Mouse (Mus musculus) forebrain, embryonic 13.5 days (tissue): ENCODE measurements around the gene Zbtb38. TPM values are rescaled to one million over a fixed set of nuclear protein-coding genes. Genes with fewer than 3 reads are reported as not detected.

Experiments used
- ATAC-seq: fragments of 200-750 bp; cut with Nextera tagmentation; 2 replicates; pipeline ENCODE4 v1.8.0; 2017
- H3K27ac ChIP-seq: fragments of 300-500 bp; sonication (generic); 2 replicates; pipeline ENCODE4 v1.5.1; 2015; ENCODE audit warnings: inconsistent platforms, mild to moderate bottlenecking, moderate library complexity
- H3K27me3 ChIP-seq: fragments of 300-500 bp; sonication (generic); 2 replicates; pipeline ENCODE4 v1.6.1; 2015; ENCODE audit warnings: mild to moderate bottlenecking, inconsistent platforms
- H3K36me3 ChIP-seq: fragments of 300-500 bp; sonication (generic); 2 replicates; pipeline ENCODE4 v1.6.1; 2015; ENCODE audit warnings: mild to moderate bottlenecking, inconsistent platforms; ENCODE audit not compliant: poor library complexity, severe bottlenecking
- H3K4me1 ChIP-seq: fragments of 300-500 bp; sonication (generic); 2 replicates; pipeline ENCODE4 v1.6.1; 2015; ENCODE audit warnings: inconsistent platforms
- H3K4me2 ChIP-seq: fragments of 300-500 bp; sonication (generic); 2 replicates; pipeline ENCODE4 v1.6.1; 2015; ENCODE audit warnings: inconsistent platforms, mild to moderate bottlenecking, moderate library complexity
- H3K4me3 ChIP-seq: fragments of 300-500 bp; sonication (generic); 2 replicates; pipeline ENCODE4 v1.5.1; 2015; ENCODE audit warnings: mild to moderate bottlenecking, inconsistent platforms
- H3K9ac ChIP-seq: fragments of 300-500 bp; sonication (generic); 2 replicates; pipeline ENCODE4 v1.6.1; 2015; ENCODE audit warnings: mild to moderate bottlenecking, inconsistent platforms
- H3K9me3 ChIP-seq: fragments of 300-500 bp; sonication (generic); replicated peaks from 2 replicates; pipeline ENCODE4 v1.6.1; 2016; ENCODE audit warnings: inconsistent platforms
- WGBS: fragments of 180-500 bp; shearing (Covaris S2); methylation state at CpG from one replicate; pipeline ENCODE4 v1.1.7; 2015; 5-methylcytosine and 5-hydroxymethylcytosine counted together
- polyA plus RNA-seq: library from polyadenylated mRNA; unstranded; fragments of >200 nt; fragmentation: Nextera tagmentation; extraction: Ambion mirVana; gene quantifications from 2 replicates; pipeline ENCODE4 v1.2.1, GENCODE M21; 2015

Zbtb38 gene
- polyA plus RNA-seq, 1 experiment from 2014 or later, result 30.5 TPM

DNA sequence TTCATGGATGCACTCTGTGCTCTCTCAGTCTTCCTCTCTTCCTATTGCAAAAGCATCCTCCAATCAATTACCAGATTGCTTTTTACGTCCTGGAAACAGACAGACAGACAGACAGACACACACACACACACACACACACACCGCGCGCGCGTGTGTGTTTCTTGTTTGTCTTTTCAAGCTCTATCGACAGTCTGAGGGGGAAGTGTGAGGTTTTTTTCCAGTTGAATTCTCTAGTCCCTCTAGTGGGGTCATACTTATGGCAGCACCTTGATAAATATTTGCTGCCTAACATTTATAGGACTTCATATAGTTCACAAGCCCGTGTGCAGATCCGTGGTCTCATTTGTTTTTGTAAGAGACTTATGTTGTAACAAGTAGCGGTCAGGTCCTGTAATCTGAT is 36.5 kb downstream of the Zbtb38 start:
- Histone ChIP-seq H3K9ac (no peak overlapping the region), H3K27me3 (no peaks in the 10 kb centered on the region), H3K27ac (no peak overlapping the region), H3K36me3 (no peaks in the 10 kb centered on the region), H3K4me1 (peaks cover 44% of the 10 kb centered on the region), H3K4me3 (no peak overlapping the region), H3K9me3 (no peaks in the 10 kb centered on the region), H3K4me2 (no peak overlapping the region)
- WGBS, result 94% methylated on average over 10 of the region's 10 CpGs
- ATAC-seq, result no peak

DNA sequence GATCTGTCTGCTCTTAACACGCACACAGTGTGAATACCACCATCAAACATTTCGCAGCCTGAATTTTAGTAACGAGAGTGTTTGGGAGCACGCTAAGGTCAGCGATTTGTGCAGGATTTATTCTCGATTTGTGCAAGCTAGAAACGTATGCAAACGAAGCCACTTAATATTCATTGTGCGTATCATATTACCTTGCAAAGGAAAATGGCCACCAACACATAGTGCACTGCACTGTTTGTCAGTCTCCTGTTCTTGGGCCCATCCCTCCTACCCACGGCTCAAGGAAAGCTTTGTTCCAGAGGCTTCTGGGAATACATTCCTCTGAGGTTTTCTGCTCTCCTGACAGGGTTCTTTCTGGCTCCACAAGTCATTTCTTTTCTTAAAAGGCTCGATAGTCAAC is 37.5 kb downstream of the Zbtb38 start:
- no peak overlapping the region for H3K4me3 ChIP-seq
- no peaks in the 10 kb centered on the region for H3K9me3 ChIP-seq
- H3K4me1 ChIP-seq, result peaks cover 38% of the 10 kb centered on the region
- no peak for ATAC-seq
- WGBS, result 54% methylated on average over 11 of the region's 11 CpGs
- no peak overlapping the region for H3K9ac ChIP-seq
- H3K4me2 ChIP-seq, result no peak overlapping the region
- peak overlapping the region; percentile 31; the same call in 1 of the 2 replicates for H3K27ac ChIP-seq
- H3K27me3 ChIP-seq, result no peaks in the 10 kb centered on the region
- H3K36me3 ChIP-seq, result no peaks in the 10 kb centered on the region; the same call in 1 of the 2 replicates

DNA sequence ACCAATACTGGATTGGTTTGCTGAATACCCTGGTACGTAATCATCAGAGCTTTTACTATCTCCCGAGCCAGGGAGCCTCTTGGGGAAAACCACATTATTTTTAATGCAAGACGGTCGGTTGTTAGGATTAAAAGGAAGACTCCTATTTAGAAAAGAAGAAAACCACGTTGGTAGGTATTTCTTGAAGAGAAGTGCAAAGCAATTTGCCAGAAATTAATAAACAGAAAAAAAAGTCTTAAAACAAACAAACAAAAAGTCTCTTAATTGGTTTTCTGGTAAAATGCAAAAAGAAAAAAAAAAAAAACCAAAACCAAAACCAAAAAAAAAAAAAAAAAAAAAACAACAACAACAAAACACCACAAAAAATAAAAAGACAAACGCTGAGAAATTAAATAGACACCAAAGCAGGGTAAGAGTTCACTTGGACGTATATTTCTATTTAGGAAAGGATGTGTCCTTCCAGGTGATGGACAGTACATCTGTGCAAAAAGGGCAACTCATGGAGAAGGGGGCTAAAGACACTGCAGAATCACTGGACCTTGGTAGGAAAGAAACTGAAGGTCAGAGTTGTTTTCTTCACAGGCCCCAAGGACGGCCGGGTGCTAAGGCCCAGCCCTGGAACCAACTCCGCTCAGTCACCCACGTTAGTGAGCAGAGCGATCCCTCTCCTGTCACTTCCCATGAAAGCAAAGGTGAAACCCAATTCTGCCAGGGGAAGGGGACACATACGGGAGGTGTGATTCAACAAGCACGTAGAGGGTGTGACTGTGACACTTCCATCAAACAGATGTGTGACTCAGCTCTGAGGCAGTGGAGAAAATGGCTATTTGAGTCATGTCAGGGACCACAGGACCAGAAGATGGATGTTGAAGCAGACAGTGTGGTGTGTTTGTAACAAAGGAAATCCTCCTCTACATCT is 38.9 kb downstream of the Zbtb38 start:
- ATAC-seq, result no peak
- Histone ChIP-seq H3K36me3 (no peaks in the 10 kb centered on the region; the same call in 1 of the 2 replicates), H3K27me3 (no peaks in the 10 kb centered on the region), H3K9me3 (no peaks in the 10 kb centered on the region), H3K9ac (no peak overlapping the region), H3K27ac (peak overlapping the region; percentile 48), H3K4me1 (peaks cover 32% of the 10 kb centered on the region), H3K4me3 (no peak overlapping the region), H3K4me2 (no peak overlapping the region)
- WGBS, result 78% methylated on average over 14 of the region's 14 CpGs

DNA sequence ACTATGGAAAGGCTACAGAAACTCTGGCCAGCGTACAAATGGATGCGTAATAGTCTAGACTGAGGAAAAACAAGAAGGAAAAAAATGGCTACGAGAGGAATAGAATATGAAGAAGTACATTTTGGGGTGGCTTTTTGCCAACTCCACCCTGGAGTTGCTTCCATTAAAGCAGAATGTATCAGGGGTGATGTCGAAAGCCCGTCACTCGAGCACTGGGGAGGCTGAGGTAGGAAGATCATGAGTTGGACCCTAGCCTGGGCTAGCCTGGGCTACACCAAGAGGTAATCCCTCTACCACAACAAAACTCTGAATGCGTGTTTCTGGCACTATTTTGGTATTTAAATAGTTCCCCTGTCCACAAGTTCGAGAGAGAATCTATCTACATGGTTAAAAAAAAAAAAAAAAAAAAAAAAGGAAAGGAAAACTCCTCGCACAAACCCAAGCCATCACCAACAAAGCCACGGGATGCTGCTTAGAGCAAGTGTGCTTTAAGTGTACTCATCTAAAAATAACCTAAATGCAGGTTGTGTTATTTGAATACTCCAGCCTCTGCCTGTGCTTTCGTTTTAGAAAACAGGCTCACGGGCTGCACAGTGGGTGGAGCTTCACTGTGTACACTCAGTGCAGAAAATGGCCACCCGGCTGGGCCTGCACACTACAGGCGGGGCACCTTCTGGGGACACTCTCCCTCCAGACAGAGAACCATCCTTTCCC is 39.7 kb downstream of the Zbtb38 start:
- Histone ChIP-seq H3K4me2 (no peak overlapping the region), H3K4me1 (peaks cover 31% of the 10 kb centered on the region), H3K9ac (no peak overlapping the region), H3K9me3 (no peaks in the 10 kb centered on the region), H3K4me3 (no peak overlapping the region), H3K27me3 (no peaks in the 10 kb centered on the region), H3K27ac (no peak overlapping the region), H3K36me3 (no peaks in the 10 kb centered on the region; the same call in 1 of the 2 replicates)
- ATAC-seq, result no peak
- WGBS, result 77% methylated on average over 14 of the region's 14 CpGs

DNA sequence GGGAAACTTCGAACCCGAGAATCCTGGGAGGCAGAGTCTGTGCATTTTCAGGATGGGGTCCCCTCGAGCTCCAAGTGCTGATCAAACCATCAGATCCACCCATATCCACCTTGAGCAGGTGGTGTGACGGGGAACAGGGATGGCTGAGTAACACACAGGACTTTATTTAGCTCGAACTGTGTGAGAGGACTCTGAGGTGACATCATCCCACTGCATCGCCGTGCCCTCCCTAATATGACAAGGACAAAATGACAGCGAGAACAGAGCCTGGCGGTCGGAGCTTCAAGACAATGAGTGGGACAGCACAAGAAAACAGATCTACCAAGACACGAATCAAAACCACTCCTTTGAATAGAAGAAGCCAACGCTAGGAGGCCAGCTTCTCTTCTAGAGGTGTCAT is 40.6 kb downstream of the Zbtb38 start:
- H3K27ac ChIP-seq, result no peak overlapping the region
- H3K4me1 ChIP-seq, result peaks cover 30% of the 10 kb centered on the region
- no peaks in the 10 kb centered on the region for H3K9me3 ChIP-seq
- no peak overlapping the region for H3K4me2 ChIP-seq
- H3K4me3 ChIP-seq, result no peak overlapping the region
- no peaks in the 10 kb centered on the region for H3K27me3 ChIP-seq
- no peak overlapping the region for H3K9ac ChIP-seq
- no peak for ATAC-seq
- no peaks in the 10 kb centered on the region; the same call in 1 of the 2 replicates for H3K36me3 ChIP-seq
- WGBS, result 87% methylated on average over 12 of the region's 12 CpGs

DNA sequence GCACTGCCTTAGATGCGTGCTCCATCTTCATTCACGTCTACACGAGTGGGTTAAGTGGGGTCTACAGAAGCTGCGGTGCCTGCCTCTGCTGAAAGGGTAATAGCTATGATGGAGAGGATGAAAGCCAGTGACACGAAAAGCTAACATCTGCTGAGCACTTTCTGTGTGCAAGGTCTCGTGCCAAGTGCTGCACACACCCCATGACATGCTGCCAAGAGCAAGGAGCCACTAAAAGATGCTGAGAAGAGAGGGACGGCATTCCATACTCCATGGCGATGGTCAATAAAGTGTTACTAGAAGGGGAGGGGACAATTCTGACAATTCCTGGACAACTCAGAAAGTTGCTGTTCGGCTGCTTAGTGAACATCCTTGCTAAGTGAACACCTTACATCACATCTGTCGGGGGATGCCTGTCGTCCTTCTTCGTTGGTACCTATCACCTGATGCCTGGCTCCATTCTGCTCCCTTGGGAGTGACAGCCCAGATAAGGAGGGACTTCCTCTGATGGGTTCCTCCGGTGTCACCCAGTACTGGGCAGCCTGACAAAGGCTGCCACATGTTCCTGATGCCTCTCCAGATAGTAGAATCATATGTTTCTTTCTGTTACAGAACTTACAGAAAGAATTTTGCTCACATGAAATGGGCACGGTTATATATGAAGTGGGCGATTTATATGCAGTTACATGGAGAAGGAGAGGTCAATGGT is 42.2 kb downstream of the Zbtb38 start:
- Histone ChIP-seq H3K4me2 (no peak overlapping the region), H3K36me3 (no peaks in the 10 kb centered on the region; the same call in 1 of the 2 replicates), H3K27me3 (no peaks in the 10 kb centered on the region), H3K9me3 (no peaks in the 10 kb centered on the region), H3K27ac (no peak overlapping the region), H3K9ac (no peak overlapping the region), H3K4me1 (peaks cover 28% of the 10 kb centered on the region), H3K4me3 (no peak overlapping the region)
- ATAC-seq, result no peak
- WGBS, result 91% methylated on average over 15 of the region's 15 CpGs

DNA sequence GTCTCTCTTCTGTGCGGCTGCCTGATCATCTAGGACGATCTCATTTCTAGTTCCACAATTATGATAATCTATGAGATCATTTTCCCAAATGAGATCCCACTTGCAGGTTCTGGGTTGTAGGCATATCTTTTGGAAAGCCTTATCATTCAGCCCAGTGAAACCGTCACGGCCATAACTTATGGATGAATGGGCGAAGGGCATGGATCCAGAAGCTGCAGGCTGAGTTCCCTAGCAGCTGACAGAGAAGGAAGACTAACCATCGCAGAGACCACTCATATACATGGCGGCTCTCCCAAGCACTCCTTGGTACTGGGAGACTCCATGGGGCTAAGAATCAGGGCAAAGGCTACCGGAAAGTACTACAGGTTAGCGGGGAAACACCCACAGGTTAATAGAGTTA is 43.7 kb downstream of the Zbtb38 start:
- 96% methylated on average over 9 of the region's 9 CpGs for WGBS
- peaks cover 15% of the 10 kb centered on the region for H3K4me1 ChIP-seq
- no peak overlapping the region for H3K4me3 ChIP-seq
- ATAC-seq, result no peak
- no peaks in the 10 kb centered on the region; the same call in 1 of the 2 replicates for H3K36me3 ChIP-seq
- H3K27ac ChIP-seq, result no peak overlapping the region
- H3K9me3 ChIP-seq, result no peaks in the 10 kb centered on the region
- H3K4me2 ChIP-seq, result no peak overlapping the region
- H3K9ac ChIP-seq, result no peak overlapping the region
- H3K27me3 ChIP-seq, result no peaks in the 10 kb centered on the region

DNA sequence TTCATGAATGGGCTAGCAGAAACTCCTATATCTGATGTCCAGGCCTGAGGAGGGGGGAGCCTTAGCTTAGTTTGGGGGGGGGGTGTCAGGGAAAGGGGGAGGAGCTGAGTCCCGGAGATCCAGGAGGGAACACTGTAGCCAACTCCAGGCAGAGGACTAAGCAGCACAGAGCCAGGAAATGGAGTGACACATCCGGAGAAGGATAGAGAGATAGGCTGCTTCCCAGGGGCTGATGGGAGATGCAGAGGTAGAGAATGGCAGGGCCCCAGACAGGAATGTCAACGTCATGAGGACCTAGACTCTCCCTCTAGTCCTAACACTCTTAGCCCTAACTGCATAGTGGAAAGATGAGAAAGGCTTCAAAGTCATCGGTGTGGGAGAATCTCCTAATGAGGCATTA is 44.7 kb downstream of the Zbtb38 start:
- H3K9ac ChIP-seq, result no peak overlapping the region
- no peaks in the 10 kb centered on the region for H3K9me3 ChIP-seq
- no peak overlapping the region for H3K4me3 ChIP-seq
- 87% methylated on average over 4 of the region's 4 CpGs for WGBS
- H3K36me3 ChIP-seq, result no peaks in the 10 kb centered on the region; the same call in 1 of the 2 replicates
- H3K27me3 ChIP-seq, result no peaks in the 10 kb centered on the region
- peaks cover 13% of the 10 kb centered on the region for H3K4me1 ChIP-seq
- H3K27ac ChIP-seq, result no peak overlapping the region
- no peak for ATAC-seq
- no peak overlapping the region for H3K4me2 ChIP-seq

DNA sequence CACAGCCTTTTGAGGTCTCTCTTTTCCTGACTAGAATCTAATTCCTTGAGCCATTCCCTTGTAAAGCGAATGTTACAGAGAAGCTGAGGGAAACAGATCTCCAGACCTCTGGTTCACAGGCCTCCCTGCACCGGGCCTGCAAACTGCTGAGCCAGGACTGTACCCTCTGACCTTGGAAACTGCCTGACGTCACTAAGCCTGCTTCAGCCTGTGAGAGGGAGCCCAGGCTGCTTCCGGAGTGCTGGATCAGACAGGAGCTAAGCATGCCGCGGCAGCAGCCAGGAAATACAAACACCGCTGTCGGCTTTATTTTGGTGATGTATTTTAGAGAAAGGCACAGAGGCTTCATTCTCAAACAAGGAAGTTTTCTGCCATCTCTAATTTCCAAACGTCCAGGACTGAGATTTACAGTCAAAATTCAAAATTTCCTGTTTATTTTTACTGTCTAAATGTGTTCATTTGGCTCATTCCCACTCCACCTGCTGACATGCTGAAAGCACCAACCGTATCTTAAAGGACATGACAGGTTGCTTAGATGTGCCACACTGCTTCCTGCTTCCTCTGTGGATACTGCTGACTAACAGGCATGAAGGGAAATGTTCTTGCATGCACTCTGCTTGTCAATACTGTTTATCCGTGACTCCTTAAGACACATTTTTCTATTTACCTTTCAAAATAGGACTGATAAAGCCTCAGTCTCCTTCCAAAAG is 46.9 kb downstream of the Zbtb38 start:
- H3K27me3 ChIP-seq, result no peaks in the 10 kb centered on the region
- no peak overlapping the region for H3K4me3 ChIP-seq
- no peak overlapping the region for H3K4me2 ChIP-seq
- H3K27ac ChIP-seq, result no peak overlapping the region
- WGBS, result 55% methylated on average over 11 of the region's 11 CpGs
- ATAC-seq, result no peak
- peaks cover 8% of the 10 kb centered on the region; the same call in 1 of the 2 replicates for H3K36me3 ChIP-seq
- H3K9ac ChIP-seq, result 0 out of 2 replicates have a peak overlapping the region, but pooled peaks have one; percentile 5
- no peaks in the 10 kb centered on the region for H3K9me3 ChIP-seq
- H3K4me1 ChIP-seq, result peaks cover 13% of the 10 kb centered on the region

DNA sequence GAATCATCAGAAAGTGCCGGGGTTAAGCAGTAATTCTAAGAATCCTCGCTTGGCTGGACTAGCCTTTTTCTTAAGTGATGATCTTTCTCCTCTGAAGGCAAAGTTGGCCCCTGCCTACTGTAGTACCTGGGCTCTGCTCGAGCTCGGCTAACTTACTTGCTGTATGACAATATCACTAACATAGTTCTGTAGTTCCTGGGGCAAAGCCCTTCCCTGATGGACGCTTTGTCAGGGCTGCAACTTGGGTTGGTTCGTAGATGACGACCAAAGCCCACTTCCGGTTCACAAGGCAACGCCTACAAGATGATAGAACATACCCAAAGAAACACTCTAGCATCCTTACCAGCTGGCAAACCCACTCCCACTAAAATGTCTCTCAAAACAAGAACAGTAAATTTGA is 47.7 kb downstream of the Zbtb38 start:
- H3K36me3 ChIP-seq, result peaks cover 12% of the 10 kb centered on the region; the same call in 1 of the 2 replicates
- no peak overlapping the region for H3K27ac ChIP-seq
- no peak overlapping the region for H3K4me2 ChIP-seq
- H3K9ac ChIP-seq, result no peak overlapping the region
- H3K4me1 ChIP-seq, result peaks cover 9% of the 10 kb centered on the region
- no peaks in the 10 kb centered on the region for H3K27me3 ChIP-seq
- no peak for ATAC-seq
- no peak overlapping the region for H3K4me3 ChIP-seq
- 93% methylated on average over 9 of the region's 9 CpGs for WGBS
- H3K9me3 ChIP-seq, result 0 out of 2 replicates have a peak, but pooled peaks cover 2% of the 10 kb centered on the region

DNA sequence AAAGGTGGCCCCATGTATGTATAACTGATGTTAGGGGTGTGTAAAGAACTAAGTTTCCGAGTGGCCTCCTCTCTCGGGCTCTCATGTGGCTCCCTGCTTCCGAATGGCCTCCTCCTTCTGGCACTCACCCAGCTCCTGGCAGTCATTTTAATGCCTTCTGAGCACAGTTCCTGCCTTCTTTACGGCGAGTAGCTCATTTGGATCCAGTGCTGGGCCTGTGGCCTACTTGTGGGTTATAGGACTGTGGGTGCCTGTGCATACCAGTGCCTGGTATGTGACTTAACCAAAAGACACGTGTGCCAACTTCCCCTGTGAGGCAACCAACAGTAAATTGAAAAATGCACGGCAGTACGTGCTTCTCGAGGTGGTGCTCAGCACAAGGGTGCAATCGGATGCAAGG is 50.7 kb downstream of the Zbtb38 start:
- 88% methylated on average over 10 of the region's 10 CpGs for WGBS
- peaks cover 19% of the 10 kb centered on the region for H3K36me3 ChIP-seq
- H3K27me3 ChIP-seq, result no peaks in the 10 kb centered on the region
- ATAC-seq, result no peak
- H3K4me1 ChIP-seq, result peaks cover 8% of the 10 kb centered on the region
- H3K9me3 ChIP-seq, result 0 out of 2 replicates have a peak, but pooled peaks cover 9% of the 10 kb centered on the region
- H3K4me3 ChIP-seq, result no peak overlapping the region
- H3K9ac ChIP-seq, result no peak overlapping the region
- H3K27ac ChIP-seq, result no peak overlapping the region
- no peak overlapping the region for H3K4me2 ChIP-seq
